Mouse (Mus musculus) forebrain, embryonic 11.5 days (tissue): Measurements from ENCODE around the gene Il18. TPM values are rescaled to one million over a fixed set of nuclear protein-coding genes. Genes with fewer than 3 reads are reported as not detected.
A peak's percentile ranks its signal among the peaks of the same experiment; 100 is the strongest.

Source experiments
- ATAC-seq: fragments of 200-750 bp; cut with Nextera tagmentation; replicated peaks from 2 replicates; pipeline ENCODE4 v1.8.0; 2017; ENCODE audit warnings: moderate TSS enrichment; ENCODE audit not compliant: low FRiP score
- DNase-seq: peaks from one replicate; pipeline ENCODE4 v3.0.0-alpha.2; 2017; ENCODE audit warnings: low spot score
- H3K27ac ChIP-seq: fragments of 300-500 bp; sonication (generic); 2 replicates; pipeline ENCODE4 v1.5.1; 2014; ENCODE audit warnings: low read depth, low read length
- H3K27me3 ChIP-seq: fragments of 300-500 bp; sonication (generic); 2 replicates; pipeline ENCODE4 v1.6.1; 2014; ENCODE audit warnings: mild to moderate bottlenecking, low read length, mixed read lengths; ENCODE audit not compliant: control insufficient read depth, insufficient read depth
- H3K36me3 ChIP-seq: fragments of 300-500 bp; sonication (generic); 2 replicates; pipeline ENCODE4 v1.6.1; 2014; ENCODE audit warnings: mild to moderate bottlenecking, low read length, moderate library complexity, mixed read lengths; ENCODE audit not compliant: control insufficient read depth, insufficient read depth
- H3K4me1 ChIP-seq: fragments of 300-500 bp; sonication (generic); replicated peaks from 2 replicates; pipeline ENCODE4 v1.6.1; 2014; ENCODE audit warnings: low read length, mixed read lengths; ENCODE audit not compliant: control insufficient read depth, insufficient read depth
- H3K4me2 ChIP-seq: fragments of 300-500 bp; sonication (generic); 2 replicates; pipeline ENCODE4 v1.6.1; 2014; ENCODE audit warnings: low read depth, mild to moderate bottlenecking, low read length, moderate library complexity, mixed read lengths; ENCODE audit not compliant: severe bottlenecking
- H3K4me3 ChIP-seq: fragments of 300-500 bp; sonication (generic); 2 replicates; pipeline ENCODE4 v1.5.1; 2014; ENCODE audit warnings: low read depth, low read length
- H3K9ac ChIP-seq: fragments of 300-500 bp; sonication (generic); 2 replicates; pipeline ENCODE4 v1.6.1; 2014; ENCODE audit warnings: low read length
- H3K9me3 ChIP-seq: fragments of 300-500 bp; sonication (generic); 2 replicates; pipeline ENCODE4 v1.6.1; 2016; ENCODE audit warnings: low read length, mixed read lengths; ENCODE audit not compliant: control insufficient read depth
- WGBS: fragments of 180-500 bp; shearing (Covaris S2); extraction: QIAGEN DNeasy Blood & Tissue Kit; methylation state at CpG from one replicate; pipeline ENCODE4 v1.1.7; 2014; 5-methylcytosine and 5-hydroxymethylcytosine counted together
- polyA plus RNA-seq: library from polyadenylated mRNA; unstranded; fragments of >200 nt; fragmentation: Nextera tagmentation; extraction: Ambion mirVana; gene quantifications from 2 replicates; pipeline ENCODE4 v1.2.1, GENCODE M21; 2014

Gene Il18
- polyA plus RNA-seq, 1 experiment from 2014 or later, result 10.3 TPM

GRCm38 (mm10) chr9:50540170-50540569 lies 14.5 kb upstream of the Il18 start:
- H3K9me3 ChIP-seq, result no peaks in the 10 kb centered on the region

GRCm38 (mm10) chr9:50542401-50542800 lies 12.2 kb upstream of the Il18 start:
- Histone ChIP-seq H3K27me3 (no peaks in the 10 kb centered on the region), H3K36me3 (no peaks in the 10 kb centered on the region), H3K4me3 (no peak overlapping the region), H3K27ac (no peak overlapping the region), H3K4me1 (no peaks in the 10 kb centered on the region; the same call in 1 of the 2 replicates), H3K9ac (no peak overlapping the region), H3K9me3 (no peaks in the 10 kb centered on the region), H3K4me2 (no peak overlapping the region)
- ATAC-seq, result no peak
- 78% methylated on average over 9 of the region's 9 CpGs for WGBS
- DNase-seq, result no peak

More at GRCm38 (mm10) chr9:50540170-50540569, 14.5 kb upstream of the Il18 start:
- ATAC-seq, result no peak
- Histone ChIP-seq H3K9ac (no peak overlapping the region), H3K4me1 (no peaks in the 10 kb centered on the region; the same call in 1 of the 2 replicates), H3K4me3 (no peak overlapping the region), H3K36me3 (no peaks in the 10 kb centered on the region), H3K27me3 (no peaks in the 10 kb centered on the region), H3K4me2 (no peak overlapping the region; the same call in 1 of the 2 replicates), H3K27ac (peak overlapping the region; percentile 25; the same call in 1 of the 2 replicates)
- DNase-seq, result no peak
- 65% methylated on average over 7 of the region's 7 CpGs for WGBS

GRCm38 (mm10) chr9:50547859-50548478 lies 6.7 kb upstream of the Il18 start:
- no peak overlapping the region for H3K27ac ChIP-seq
- H3K4me1 ChIP-seq, result no peaks in the 10 kb centered on the region
- H3K36me3 ChIP-seq, result no peaks in the 10 kb centered on the region
- no peak overlapping the region for H3K9ac ChIP-seq
- WGBS, result 61% methylated on average over 5 of the region's 5 CpGs
- ATAC-seq (no peak), DNase-seq (no peak)
- H3K4me2 ChIP-seq, result no peak overlapping the region
- no peaks in the 10 kb centered on the region for H3K27me3 ChIP-seq
- no peak overlapping the region for H3K4me3 ChIP-seq
- no peaks in the 10 kb centered on the region for H3K9me3 ChIP-seq

GRCm38 (mm10) chr9:50548936-50549335 lies 5.7 kb upstream of the Il18 start:
- Histone ChIP-seq H3K27me3 (no peaks in the 10 kb centered on the region), H3K9me3 (no peaks in the 10 kb centered on the region), H3K36me3 (no peaks in the 10 kb centered on the region), H3K4me1 (peaks cover under 1% of the 10 kb centered on the region; the same call in 1 of the 2 replicates), H3K4me2 (no peak overlapping the region), H3K4me3 (no peak overlapping the region), H3K27ac (no peak overlapping the region), H3K9ac (no peak overlapping the region)
- DNase-seq (no peak), ATAC-seq (no peak)
- 86% methylated on average over 4 of the region's 4 CpGs for WGBS

GRCm38 (mm10) chr9:50552206-50552605 lies 2.4 kb upstream of the Il18 start:
- DNase-seq (no peak), ATAC-seq (no peak)
- Histone ChIP-seq H3K4me3 (no peak overlapping the region), H3K27ac (no peak overlapping the region), H3K9ac (no peak overlapping the region), H3K4me2 (no peak overlapping the region), H3K4me1 (peaks cover 6% of the 10 kb centered on the region; the same call in 1 of the 2 replicates), H3K27me3 (no peaks in the 10 kb centered on the region), H3K36me3 (no peaks in the 10 kb centered on the region), H3K9me3 (no peaks in the 10 kb centered on the region)
- 82% methylated on average over 5 of the region's 5 CpGs for WGBS

GRCm38 (mm10) chr9:50553547-50553946 lies 1.1 kb upstream of the Il18 start:
- H3K4me3 ChIP-seq, result no peak overlapping the region
- no peak overlapping the region for H3K27ac ChIP-seq
- H3K4me1 ChIP-seq, result peaks cover 6% of the 10 kb centered on the region; the same call in 1 of the 2 replicates
- WGBS, result 90% methylated on average over 2 of the region's 2 CpGs
- DNase-seq (no peak), ATAC-seq (no peak)
- H3K27me3 ChIP-seq, result no peaks in the 10 kb centered on the region
- H3K9ac ChIP-seq, result no peak overlapping the region
- no peak overlapping the region for H3K4me2 ChIP-seq
- H3K9me3 ChIP-seq, result no peaks in the 10 kb centered on the region
- no peaks in the 10 kb centered on the region for H3K36me3 ChIP-seq

GRCm38 (mm10) chr9:50555094-50555446 lies 443 bp downstream of the Il18 start, which contains the start of gene Bco2:
Gene Bco2 (minus strand): TSS chr9:50555181.
- DNase-seq, result no peak
- peaks cover 6% of the 10 kb centered on the region; the same call in 1 of the 2 replicates for H3K4me1 ChIP-seq
- peak within 1 kb of the TSS; percentile 83 for H3K27ac ChIP-seq
- H3K27me3 ChIP-seq, result no peaks in the 10 kb centered on the region
- H3K36me3 ChIP-seq, result no peaks in the 10 kb centered on the region
- ATAC-seq, result peak; percentile 59
- WGBS, result 5% methylated on average over 2 of the region's 2 CpGs
- peak within 1 kb of the TSS; percentile 37 for H3K9ac ChIP-seq
- no peaks in the 10 kb centered on the region for H3K9me3 ChIP-seq
- peak within 1 kb of the TSS; percentile 9; the same call in 1 of the 2 replicates for H3K4me3 ChIP-seq
- peak within 1 kb of the TSS; percentile 36 for H3K4me2 ChIP-seq

- WGBS, result 88% methylated on average over 38 of the region's 38 CpGs
These were observed 6.7 kb downstream of the Il18 start, which contains the start of gene Tex12 for GRCm38 (mm10) chr9:50561145-50561917. Gene Tex12 (minus strand): TSS chr9:50561325.

More at GRCm38 (mm10) chr9:50561145-50561917, 6.7 kb downstream of the Il18 start, which contains the start of gene Tex12:
- Histone ChIP-seq H3K4me1 (no peaks in the 10 kb centered on the region), H3K27me3 (no peaks in the 10 kb centered on the region), H3K4me2 (no peak within 1 kb of the TSS), H3K9me3 (no peaks in the 10 kb centered on the region), H3K36me3 (no peaks in the 10 kb centered on the region), H3K27ac (no peak within 1 kb of the TSS), H3K9ac (no peak within 1 kb of the TSS), H3K4me3 (no peak within 1 kb of the TSS)
- DNase-seq (no peak), ATAC-seq (no peak)
